Mouse (Mus musculus) hindbrain, embryonic 12.5 days (tissue): Measurements from ENCODE around the gene Crebrf. TPM values are rescaled to one million over a fixed set of nuclear protein-coding genes. Genes with fewer than 3 reads are reported as not detected.

Experiments
- ATAC-seq: fragments of 200-750 bp; cut with Nextera tagmentation; 2 replicates; pipeline ENCODE4 v1.8.0; 2017; ENCODE audit warnings: moderate TSS enrichment; ENCODE audit not compliant: low FRiP score
- H3K27ac ChIP-seq: fragments of 300-500 bp; sonication (generic); 2 replicates; pipeline ENCODE4 v1.5.1; 2016; ENCODE audit warnings: mild to moderate bottlenecking
- H3K27me3 ChIP-seq: fragments of 300-500 bp; sonication (generic); 2 replicates; pipeline ENCODE4 v1.6.1; 2016; ENCODE audit warnings: mild to moderate bottlenecking
- H3K36me3 ChIP-seq: fragments of 300-500 bp; sonication (generic); 2 replicates; pipeline ENCODE4 v1.6.1; 2016; ENCODE audit warnings: mild to moderate bottlenecking
- H3K4me1 ChIP-seq: fragments of 300-500 bp; sonication (generic); 2 replicates; pipeline ENCODE4 v1.6.1; 2016
- H3K4me2 ChIP-seq: fragments of 300-500 bp; sonication (generic); replicated peaks from 2 replicates; pipeline ENCODE4 v1.6.1; 2016; ENCODE audit warnings: mild to moderate bottlenecking
- H3K4me3 ChIP-seq: fragments of 300-500 bp; sonication (generic); 2 replicates; pipeline ENCODE4 v1.5.1; 2016; ENCODE audit warnings: mild to moderate bottlenecking
- H3K9ac ChIP-seq: fragments of 300-500 bp; sonication (generic); 2 replicates; pipeline ENCODE4 v1.6.1; 2016; ENCODE audit warnings: mild to moderate bottlenecking, moderate library complexity
- H3K9me3 ChIP-seq: fragments of 300-500 bp; sonication (generic); replicated peaks from 2 replicates; pipeline ENCODE4 v1.6.1; 2016; ENCODE audit warnings: mild to moderate bottlenecking
- WGBS: fragments of 180-500 bp; shearing (Covaris S2); methylation state at CpG from one replicate; pipeline ENCODE4 v1.1.7; 2016; 5-methylcytosine and 5-hydroxymethylcytosine counted together
- polyA plus RNA-seq: library from polyadenylated mRNA; unstranded; fragments of >200 nt; fragmentation: Nextera tagmentation; extraction: Ambion mirVana; gene quantifications from 2 replicates; pipeline ENCODE4 v1.2.1, GENCODE M21; 2016

Crebrf gene
- polyA plus RNA-seq, 1 experiment from 2014 or later: 7.5 TPM

DNA sequence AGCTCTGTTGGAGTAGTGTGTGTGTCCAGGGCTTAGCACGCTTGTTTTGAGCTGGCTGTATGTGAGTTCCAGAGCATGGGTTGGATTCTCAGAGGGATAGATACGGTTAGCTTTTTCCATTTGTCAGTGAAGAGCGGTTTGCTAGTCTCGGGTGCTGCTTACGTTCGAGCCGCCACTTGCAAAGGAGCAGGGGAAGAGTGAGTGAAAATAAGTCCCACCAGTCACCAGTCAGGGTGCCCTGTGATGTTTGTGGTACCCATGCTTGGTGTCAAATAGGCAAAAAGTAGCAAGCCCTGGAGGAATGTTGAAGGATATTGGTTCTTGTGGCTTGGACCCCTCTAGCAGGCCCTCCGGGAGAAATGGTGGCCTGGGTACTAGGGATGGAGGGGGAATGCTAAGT lies 73.5 kb downstream of the Crebrf start:
- Histone ChIP-seq H3K27me3 (no peaks in the 10 kb centered on the region), H3K27ac (no peak overlapping the region), H3K4me1 (no peaks in the 10 kb centered on the region), H3K4me3 (no peak overlapping the region), H3K9me3 (no peaks in the 10 kb centered on the region), H3K9ac (no peak overlapping the region), H3K36me3 (peaks cover 81% of the 10 kb centered on the region), H3K4me2 (no peak overlapping the region)
- 94% methylated on average over 8 of the region's 8 CpGs for WGBS
- no peak for ATAC-seq

DNA sequence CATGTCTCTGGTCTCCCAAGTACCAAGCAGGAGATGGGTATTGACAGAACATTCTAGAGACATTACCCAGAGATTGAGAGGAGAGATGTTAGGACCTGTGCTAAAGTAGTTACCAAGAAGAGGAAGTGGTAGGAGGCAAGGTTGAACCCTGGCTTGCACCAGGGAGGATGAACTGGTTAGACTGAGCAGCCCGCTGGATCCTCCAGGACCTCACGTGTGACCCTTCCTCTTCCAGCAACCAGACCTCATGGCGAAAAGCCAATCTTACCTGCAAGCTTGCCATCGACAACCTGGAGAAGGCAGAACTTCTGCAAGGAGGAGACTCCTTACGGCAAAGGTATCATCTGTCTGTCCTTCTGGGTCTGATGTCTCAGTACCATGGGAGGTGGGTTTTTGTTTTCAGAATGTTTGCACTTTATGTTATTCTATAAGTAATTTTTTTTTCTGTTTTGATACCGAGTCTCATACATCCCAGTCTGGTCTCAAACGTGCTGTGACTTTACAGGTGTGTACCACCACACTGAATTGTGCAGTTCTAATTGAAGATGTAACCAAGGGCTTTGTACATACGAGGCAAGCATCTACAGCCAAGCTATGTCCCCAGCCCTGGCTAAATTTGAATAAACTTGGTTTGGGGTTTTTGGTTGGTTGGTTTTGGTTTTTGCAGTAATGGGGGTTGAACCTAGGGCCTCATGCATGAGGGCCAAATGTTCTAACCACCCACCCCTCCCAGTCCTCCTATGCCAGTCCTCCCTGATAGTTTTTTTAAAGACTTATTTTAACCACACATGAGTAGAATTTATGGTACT lies 74.2 kb downstream of the Crebrf start:
- Histone ChIP-seq H3K9ac (no peak overlapping the region), H3K4me1 (no peaks in the 10 kb centered on the region), H3K4me3 (no peak overlapping the region), H3K27me3 (no peaks in the 10 kb centered on the region), H3K27ac (no peak overlapping the region), H3K9me3 (no peaks in the 10 kb centered on the region), H3K4me2 (no peak overlapping the region), H3K36me3 (peaks cover 77% of the 10 kb centered on the region)
- WGBS: 95% methylated on average over 8 of the region's 8 CpGs
- ATAC-seq: no peak

DNA sequence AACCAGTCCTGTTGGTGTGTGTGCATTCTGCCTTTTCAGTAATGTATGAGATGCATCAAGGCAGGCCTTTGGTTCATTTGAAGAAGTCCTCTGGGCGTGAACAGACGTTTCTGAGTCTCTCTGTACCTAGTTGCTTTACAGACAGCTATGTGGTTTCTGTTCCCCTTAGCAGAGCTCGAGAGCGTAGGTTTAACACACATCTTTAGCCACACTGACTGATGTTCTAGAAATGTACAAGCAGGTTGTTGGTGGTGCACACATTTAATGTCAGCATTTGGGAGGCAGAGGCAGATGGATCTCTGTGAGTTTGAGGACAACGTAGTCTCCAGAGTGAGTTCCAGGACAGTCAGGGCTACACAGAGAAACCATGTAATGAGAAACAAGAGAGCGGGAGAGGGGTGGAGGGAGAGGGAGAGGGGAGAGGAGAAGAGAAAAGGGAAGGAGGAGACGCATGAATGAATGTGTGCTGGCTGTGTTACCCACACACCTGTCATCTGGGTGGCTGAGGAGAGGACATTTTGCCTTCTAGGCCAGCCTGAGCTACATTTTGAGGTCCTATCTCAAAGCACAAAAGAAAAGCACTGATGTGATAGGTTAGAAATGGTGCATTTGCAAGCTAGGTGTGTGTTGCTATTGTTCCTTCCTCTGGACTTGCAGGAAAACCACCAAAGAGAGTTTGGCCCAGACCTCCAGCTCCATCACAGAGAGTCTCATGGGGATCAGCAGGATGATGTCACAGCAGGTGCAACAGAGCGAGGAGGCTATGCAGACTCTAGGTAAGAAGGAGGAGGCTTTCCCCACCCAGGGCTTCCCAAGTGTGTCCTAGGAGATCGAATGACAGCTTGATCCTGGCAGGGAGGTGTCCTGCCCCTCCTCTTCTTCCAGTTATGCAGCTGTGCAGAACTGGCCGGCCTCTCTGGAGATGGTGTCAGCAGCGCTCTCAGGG lies 75.1 kb downstream of the Crebrf start:
- no peak overlapping the region for H3K4me2 ChIP-seq
- no peak overlapping the region for H3K9ac ChIP-seq
- H3K4me1 ChIP-seq: no peaks in the 10 kb centered on the region
- no peak overlapping the region for H3K4me3 ChIP-seq
- H3K27me3 ChIP-seq: no peaks in the 10 kb centered on the region
- H3K36me3 ChIP-seq: peaks cover 68% of the 10 kb centered on the region
- H3K27ac ChIP-seq: no peak overlapping the region
- H3K9me3 ChIP-seq: no peaks in the 10 kb centered on the region
- ATAC-seq: no peak
- 91% methylated on average over 11 of the region's 11 CpGs for WGBS

DNA sequence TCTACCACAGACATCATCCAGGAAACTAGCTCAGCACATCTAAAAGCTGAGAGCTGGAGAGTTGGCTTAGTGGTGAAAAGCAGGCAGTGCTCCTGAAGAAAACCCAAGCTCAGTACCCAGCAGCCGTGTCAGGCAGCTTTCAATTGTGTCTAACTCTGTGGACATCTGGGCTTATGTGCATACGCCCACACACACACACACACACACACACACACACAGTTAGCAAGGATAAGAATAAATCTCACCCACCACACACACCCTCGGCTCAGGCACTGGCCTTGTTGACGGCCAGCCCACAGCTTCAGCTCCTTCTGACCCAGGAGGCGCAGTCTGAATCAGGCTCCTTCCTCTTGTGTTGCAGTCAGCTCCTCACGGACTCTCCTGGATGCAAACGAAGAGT lies 76.1 kb downstream of the Crebrf start:
- ATAC-seq: no peak
- Histone ChIP-seq H3K4me2 (no peak overlapping the region), H3K27ac (no peak overlapping the region), H3K27me3 (no peaks in the 10 kb centered on the region), H3K36me3 (peaks cover 61% of the 10 kb centered on the region), H3K4me3 (no peak overlapping the region), H3K9me3 (no peaks in the 10 kb centered on the region), H3K9ac (no peak overlapping the region), H3K4me1 (no peaks in the 10 kb centered on the region)
- WGBS: 89% methylated on average over 7 of the region's 7 CpGs

DNA sequence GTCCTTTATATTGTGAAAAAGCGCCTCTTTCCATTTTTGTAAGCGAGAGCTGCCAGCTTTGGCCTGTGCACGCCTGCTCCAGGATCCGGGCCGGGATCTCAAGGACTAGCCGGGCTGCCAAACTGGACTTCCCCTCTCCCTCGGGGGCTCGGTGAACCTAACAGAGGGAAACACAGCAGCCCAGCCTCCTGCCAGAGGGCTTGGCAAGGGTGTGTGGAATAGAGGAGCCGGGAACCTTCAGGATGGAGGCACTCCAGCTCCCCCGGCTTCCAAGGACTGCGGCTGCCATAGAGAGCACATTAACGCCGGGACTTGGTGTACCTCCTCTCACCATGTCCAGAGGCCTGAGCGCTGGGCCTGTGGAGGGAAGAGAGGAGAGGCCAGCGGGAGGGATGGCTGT lies 76.6 kb downstream of the Crebrf start:
- H3K36me3 ChIP-seq: peaks cover 56% of the 10 kb centered on the region
- no peaks in the 10 kb centered on the region for H3K4me1 ChIP-seq
- no peak overlapping the region for H3K4me3 ChIP-seq
- H3K4me2 ChIP-seq: no peak overlapping the region
- no peak overlapping the region for H3K27ac ChIP-seq
- 93% methylated on average over 15 of the region's 15 CpGs for WGBS
- no peaks in the 10 kb centered on the region for H3K27me3 ChIP-seq
- no peak overlapping the region for H3K9ac ChIP-seq
- no peaks in the 10 kb centered on the region for H3K9me3 ChIP-seq
- ATAC-seq: no peak

DNA sequence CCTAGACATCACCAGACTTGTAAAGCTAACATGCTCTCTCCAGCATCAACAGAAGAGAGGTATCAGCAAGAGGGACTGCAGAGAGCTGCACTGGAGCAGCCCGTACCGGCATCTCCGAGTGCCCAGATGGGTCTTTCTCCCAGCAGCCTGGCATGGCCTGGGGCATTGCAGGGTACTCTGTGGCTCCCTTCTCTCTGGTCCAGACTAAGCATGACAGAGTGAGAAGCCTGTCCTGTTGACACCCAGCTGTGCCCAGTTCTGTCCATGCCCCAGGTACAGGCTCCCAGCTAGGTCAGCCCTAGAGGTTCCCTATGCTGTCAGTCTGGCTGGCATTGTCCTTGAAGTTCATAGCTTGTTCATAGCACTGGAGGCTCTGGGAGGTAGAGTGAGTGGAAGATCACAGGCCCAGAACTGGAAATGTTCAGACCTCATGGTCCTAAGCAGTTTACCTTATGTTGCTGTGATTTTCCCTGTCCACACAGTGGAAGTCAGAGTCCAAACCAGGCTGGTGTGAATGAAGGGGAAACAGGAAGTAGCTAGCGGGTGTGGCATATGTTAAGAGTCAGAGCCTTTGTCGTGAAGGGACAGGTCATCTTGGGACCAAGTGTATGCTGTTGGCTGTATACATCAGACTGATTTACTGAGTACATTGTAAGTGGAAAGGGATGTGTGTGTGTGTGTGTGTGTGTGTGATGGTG lies 77.8 kb downstream of the Crebrf start:
- no peaks in the 10 kb centered on the region for H3K9me3 ChIP-seq
- no peak overlapping the region for H3K27ac ChIP-seq
- ATAC-seq: no peak
- H3K4me1 ChIP-seq: no peaks in the 10 kb centered on the region
- H3K9ac ChIP-seq: no peak overlapping the region
- H3K36me3 ChIP-seq: peaks cover 51% of the 10 kb centered on the region
- H3K4me2 ChIP-seq: no peak overlapping the region
- no peak overlapping the region for H3K4me3 ChIP-seq
- H3K27me3 ChIP-seq: no peaks in the 10 kb centered on the region; the same call in 1 of the 2 replicates
- WGBS: 88% methylated on average over 5 of the region's 5 CpGs

DNA sequence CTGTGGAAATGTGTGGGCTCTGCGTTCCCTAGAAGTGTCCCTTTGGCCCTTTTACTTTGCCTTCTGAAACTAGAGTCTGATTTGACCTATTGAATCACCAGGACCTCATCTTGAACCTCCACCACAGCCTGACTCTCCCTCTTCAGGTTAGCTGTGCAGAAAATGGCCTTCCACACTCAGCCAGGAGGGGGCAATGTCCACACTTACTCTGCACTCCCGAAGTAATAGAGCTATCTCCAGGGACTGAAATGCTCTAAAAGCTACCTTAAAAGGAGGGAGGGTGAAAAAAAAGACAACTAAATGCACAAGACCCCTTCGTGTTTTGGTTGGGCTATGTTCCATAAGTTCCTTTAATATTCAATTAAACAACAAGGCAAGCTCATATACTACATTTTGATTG lies 79.3 kb downstream of the Crebrf start:
- 22% methylated on average over 3 of the region's 3 CpGs for WGBS
- Histone ChIP-seq H3K27ac (no peak overlapping the region), H3K4me3 (no peak overlapping the region), H3K9me3 (no peaks in the 10 kb centered on the region), H3K4me2 (no peak overlapping the region), H3K36me3 (peaks cover 36% of the 10 kb centered on the region), H3K27me3 (no peaks in the 10 kb centered on the region; the same call in 1 of the 2 replicates), H3K4me1 (no peaks in the 10 kb centered on the region), H3K9ac (no peak overlapping the region)
- no peak for ATAC-seq

DNA sequence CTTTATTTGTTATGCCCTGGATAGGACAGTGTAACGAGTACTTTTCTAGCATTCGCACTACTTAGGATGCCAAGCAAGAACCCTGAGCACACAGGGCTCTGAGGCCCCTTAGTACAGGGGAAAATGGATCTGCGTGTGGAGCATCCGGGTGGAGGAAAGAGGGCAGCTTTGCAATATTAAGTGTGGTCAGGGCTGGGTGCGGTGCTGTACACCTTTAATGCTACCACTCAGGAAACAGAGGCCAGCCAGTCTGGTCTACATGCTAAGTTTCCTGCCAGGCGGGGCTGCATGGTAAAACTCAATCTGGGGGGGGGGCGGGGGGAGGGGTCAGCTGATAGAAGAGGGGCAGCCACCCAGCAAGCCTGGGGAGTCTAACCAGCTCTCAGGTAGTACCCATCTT lies 79.9 kb downstream of the Crebrf start:
- no peak overlapping the region for H3K4me3 ChIP-seq
- whole genome bisulfite sequencing: 80% methylated on average over 6 of the region's 7 CpGs

DNA sequence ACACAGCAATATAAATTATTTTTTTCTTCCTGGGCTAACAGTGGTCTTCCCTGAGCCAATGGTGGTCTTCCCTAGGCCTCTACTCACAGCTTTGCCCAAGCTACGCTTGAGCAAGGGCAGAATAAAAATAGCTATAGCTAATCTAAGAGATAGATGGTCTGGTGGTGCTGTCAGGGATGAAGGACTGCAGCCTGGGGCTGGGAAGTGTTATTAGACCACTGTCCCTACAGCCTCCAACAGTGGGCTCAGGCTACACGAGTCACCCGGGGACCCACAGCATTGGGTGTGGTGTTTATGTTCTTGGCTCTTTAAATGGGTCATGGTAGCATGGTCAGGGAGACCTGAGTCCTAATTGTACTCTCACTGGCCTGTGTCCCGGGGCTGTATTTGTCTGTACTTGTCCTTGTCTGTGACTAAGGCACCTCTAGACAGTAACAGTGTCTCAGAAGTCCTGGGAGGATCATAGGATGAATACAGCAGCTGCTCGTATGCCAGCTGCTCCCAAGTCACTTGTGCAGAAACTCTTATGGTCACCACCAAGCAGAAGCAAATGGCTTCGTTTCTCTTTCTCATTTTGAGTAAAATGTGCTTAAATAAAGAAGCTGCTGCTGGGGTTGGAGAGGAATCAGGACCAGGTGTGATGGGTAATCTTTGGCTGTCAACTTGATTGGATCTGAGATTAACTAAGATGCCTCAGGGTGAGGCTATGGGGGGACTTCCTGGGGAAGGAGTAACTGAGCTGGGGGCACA lies 82.1 kb downstream of the Crebrf start:
- no peaks in the 10 kb centered on the region for H3K4me1 ChIP-seq
- H3K4me2 ChIP-seq: no peak overlapping the region
- H3K27ac ChIP-seq: no peak overlapping the region
- H3K9ac ChIP-seq: no peak overlapping the region
- no peaks in the 10 kb centered on the region for H3K9me3 ChIP-seq
- WGBS: 75% methylated on average over 6 of the region's 6 CpGs
- no peaks in the 10 kb centered on the region; the same call in 1 of the 2 replicates for H3K27me3 ChIP-seq
- no peak overlapping the region for H3K4me3 ChIP-seq
- peaks cover 8% of the 10 kb centered on the region; the same call in 1 of the 2 replicates for H3K36me3 ChIP-seq
- ATAC-seq: no peak

More for the DNA sequence above, 79.9 kb downstream of the Crebrf start:
- ATAC-seq: no peak
- Histone ChIP-seq H3K4me2 (no peak overlapping the region), H3K9me3 (no peaks in the 10 kb centered on the region), H3K4me1 (no peaks in the 10 kb centered on the region), H3K36me3 (peaks cover 30% of the 10 kb centered on the region), H3K27me3 (no peaks in the 10 kb centered on the region; the same call in 1 of the 2 replicates), H3K27ac (no peak overlapping the region), H3K9ac (no peak overlapping the region)

DNA sequence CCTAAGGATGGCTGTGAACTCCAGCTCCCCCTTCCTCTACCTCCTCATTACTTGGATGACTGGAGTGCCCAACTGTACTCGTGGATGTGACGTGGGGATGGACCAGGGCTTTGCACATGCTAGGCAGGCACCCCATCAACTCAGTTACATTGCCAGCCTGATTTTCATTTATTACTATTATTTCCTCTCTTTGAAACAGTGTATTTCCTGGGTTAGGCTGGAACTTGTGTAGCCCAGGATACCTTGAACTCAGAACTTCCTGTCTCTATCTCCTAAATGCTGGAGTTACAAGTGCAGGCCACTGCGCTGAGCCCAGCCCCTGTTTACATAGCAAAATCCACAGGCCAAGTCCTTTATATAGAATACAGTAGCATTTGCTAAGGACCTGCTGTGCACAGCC lies 87.4 kb downstream of the Crebrf start:
- no peak overlapping the region for H3K4me2 ChIP-seq
- H3K36me3 ChIP-seq: no peaks in the 10 kb centered on the region
- no peak for ATAC-seq
- H3K27me3 ChIP-seq: no peaks in the 10 kb centered on the region; the same call in 1 of the 2 replicates
- no peak overlapping the region for H3K27ac ChIP-seq
- no peak overlapping the region for H3K4me3 ChIP-seq
- WGBS: 85% methylated on average over 3 of the region's 3 CpGs
- H3K9ac ChIP-seq: no peak overlapping the region
- no peaks in the 10 kb centered on the region for H3K9me3 ChIP-seq
- no peaks in the 10 kb centered on the region for H3K4me1 ChIP-seq

DNA sequence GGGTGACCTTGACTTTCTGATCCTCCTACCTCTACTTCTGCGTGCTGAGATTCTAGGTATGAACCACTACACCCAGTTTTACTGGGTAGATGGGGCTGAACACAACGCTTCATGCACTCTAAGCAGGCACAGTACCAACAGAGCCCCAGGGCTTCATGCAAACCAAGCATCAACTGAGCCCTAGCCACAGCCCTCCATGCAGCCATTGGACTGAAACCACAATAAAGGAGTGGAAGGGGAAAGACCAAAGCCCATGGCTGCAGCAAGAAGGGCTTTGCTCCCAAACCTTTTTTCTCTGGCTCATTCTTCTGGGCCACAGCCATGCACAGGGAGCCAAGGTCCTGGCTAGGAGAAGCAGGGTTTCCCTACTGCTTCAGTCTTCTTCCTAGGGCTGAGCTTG lies 97.2 kb downstream of the Crebrf start:
- no peak for ATAC-seq
- no peaks in the 10 kb centered on the region for H3K36me3 ChIP-seq
- H3K27me3 ChIP-seq: peaks cover 14% of the 10 kb centered on the region; the same call in 1 of the 2 replicates
- no peaks in the 10 kb centered on the region; the same call in 1 of the 2 replicates for H3K9me3 ChIP-seq
- no peak overlapping the region for H3K4me2 ChIP-seq
- H3K4me3 ChIP-seq: no peak overlapping the region
- no peaks in the 10 kb centered on the region for H3K4me1 ChIP-seq
- no peak overlapping the region for H3K9ac ChIP-seq
- no peak overlapping the region for H3K27ac ChIP-seq
- WGBS: 78% methylated on average over 2 of the region's 2 CpGs
